Mouse (Mus musculus) gastrocnemius, adult 8-10 months (tissue): ENCODE results near the gene Nr2c2ap. TPM values are rescaled to one million over a fixed set of nuclear protein-coding genes. Genes with fewer than 3 reads are reported as not detected.

Experiments
- DNase-seq, 2 experiments: peaks; one replicate each; pipeline ENCODE4 v3.0.0; 2022; ENCODE audit warnings: low spot score in 2 of 2
- total RNA-seq, 4 experiments: library from RNA; stranded (reverse); gene quantifications; 2 replicates each; pipeline ENCODE4 v1.2.4; 2022

The Nr2c2ap gene
- 1 to 10 TPM; 4.1 to 6.5 (median 4.6) TPM for total RNA-seq

DNA sequence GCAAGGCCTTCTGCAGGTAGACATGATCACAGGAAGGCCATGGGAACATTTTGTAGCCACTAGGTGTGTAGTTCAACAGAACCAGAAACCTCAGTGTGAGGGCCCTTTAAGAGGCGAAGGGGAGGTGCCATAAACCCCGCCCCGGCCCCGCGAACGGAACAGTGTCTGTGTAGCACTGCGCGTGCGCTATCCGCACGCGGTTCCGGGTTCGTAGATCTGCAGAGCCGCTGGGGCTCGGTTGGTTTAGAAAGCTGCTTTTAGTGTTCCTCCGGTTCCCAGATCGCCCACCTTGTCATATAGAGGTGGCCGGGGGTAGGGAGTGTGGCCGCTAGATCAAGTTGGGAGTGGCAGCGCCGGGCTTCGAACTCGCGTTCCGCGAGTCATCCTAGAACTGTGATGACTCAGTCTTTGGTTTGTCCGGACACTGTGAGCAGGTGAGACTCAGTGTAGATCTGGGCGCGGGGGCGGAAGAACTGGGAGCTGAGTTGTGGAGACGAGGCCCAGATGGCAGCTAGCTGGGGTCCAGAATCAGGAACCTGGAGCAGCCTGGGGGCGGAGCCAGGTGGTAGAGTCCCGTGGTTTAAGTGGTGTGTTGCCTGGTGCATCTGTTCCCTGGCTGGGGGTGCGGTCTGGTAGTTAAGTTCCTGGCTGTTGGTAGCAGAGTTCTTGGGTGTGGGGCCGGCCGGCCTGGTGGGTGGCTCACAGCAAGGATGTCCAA lies at the start of gene Nr2c2ap:
Gene Nr2c2ap, plus strand, starts transcription at position 168 of the 718 bp plus-strand sequence.
- DNase-seq = peak; percentile 60 to 74

DNA sequence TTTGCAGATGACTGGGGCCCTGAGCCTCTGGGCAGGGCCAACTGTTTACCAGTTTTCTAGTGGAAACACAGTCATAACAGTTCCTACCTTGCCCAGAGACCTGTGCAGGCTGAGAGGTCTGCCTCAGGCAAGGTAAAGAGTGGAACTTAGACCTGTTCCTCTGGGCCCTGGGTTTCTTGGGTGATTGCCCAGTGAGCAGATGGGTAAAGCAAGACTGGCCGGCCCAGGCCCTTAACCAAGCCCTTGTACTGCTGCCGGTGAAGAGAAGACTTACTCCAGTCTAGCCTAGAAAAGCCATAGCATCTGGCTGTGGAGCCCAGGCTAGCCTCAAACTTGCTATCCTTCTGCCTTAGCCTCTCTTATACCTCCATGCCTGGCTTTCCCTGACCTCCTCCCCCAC lies 49.2 kb upstream of the Nr2c2ap start:
- no peak for DNase-seq

GRCm38 (mm10) chr8:70083285-70083684 lies 47.8 kb upstream of the Nr2c2ap start, which contains the start of gene Hapln4:
TSS of gene Hapln4 (plus strand) at chr8:70083457.
- DNase-seq = peak in 1 of 2 experiments; percentile 18

GRCm38 (mm10) chr8:70084191-70085065 lies 46.7 kb upstream of the Nr2c2ap start:
- no peak for DNase-seq

DNA sequence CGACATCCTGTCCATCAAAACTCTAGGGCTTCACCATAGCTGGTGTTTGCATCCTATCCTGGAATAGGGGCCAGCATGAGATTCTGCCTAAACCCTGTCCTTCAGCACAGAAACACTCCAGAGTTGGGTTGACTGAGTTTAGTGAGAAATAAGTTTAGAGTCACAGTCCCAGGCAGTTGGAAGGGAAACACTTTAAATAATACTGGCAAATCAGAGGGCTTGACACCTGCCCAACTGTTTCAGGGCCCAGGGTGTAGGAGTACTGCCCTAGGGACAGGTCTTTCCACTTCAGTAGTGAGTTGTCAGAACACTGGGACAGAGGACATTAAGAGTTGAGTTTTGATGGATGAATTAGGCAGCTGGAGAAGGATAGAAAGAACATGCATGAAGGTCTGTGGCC lies 45.0 kb upstream of the Nr2c2ap start:
- no peak for DNase-seq

DNA sequence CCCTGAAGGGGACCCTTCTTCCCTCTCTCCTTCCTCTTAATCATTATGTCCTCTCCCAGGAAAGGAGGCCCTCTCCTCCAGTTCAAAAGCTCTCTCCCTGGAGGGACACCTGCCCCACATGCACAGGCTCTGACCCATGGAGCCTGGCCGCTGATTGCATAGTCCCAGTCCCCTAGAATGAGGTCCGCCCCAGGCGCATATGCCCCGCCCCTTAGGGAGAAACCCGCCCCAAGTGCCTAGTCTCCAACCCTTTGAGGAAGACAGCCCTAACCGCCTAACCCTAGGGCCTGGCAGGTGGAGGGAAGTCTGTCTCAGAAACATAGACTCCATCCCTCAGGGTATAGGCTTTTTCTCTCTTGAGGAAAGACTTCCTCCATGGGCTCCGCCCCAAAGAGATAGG lies 43.9 kb upstream of the Nr2c2ap start:
- no peak for DNase-seq

- DNase-seq = peak in 1 of 2 experiments; percentile 15
Measured at GRCm38 (mm10) chr8:70087836-70088650, 43.1 kb upstream of the Nr2c2ap start.

GRCm38 (mm10) chr8:70089296-70089960 lies 41.7 kb upstream of the Nr2c2ap start:
- DNase-seq = no peak

GRCm38 (mm10) chr8:70092786-70093185 lies 38.3 kb upstream of the Nr2c2ap start:
- DNase-seq = no peak

DNA sequence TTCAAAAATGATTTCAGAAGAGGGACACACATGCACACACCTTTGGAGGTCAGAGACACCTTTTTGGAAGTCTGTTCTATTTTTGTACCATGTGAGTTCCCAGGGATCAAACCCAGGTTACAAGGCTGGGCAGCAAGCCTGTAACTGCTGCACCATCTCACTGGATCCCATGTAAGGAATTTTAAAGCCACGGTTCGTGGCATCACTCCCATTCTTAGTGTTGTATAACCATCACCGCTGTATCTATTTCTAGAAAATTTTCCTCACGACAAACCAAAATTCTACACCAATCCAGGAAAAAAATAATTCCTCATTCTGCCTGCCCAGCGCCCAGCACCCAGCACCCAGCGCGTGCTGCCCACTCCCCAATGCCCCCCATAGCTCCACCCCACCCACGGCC lies 31.9 kb upstream of the Nr2c2ap start:
- no peak for DNase-seq

DNA sequence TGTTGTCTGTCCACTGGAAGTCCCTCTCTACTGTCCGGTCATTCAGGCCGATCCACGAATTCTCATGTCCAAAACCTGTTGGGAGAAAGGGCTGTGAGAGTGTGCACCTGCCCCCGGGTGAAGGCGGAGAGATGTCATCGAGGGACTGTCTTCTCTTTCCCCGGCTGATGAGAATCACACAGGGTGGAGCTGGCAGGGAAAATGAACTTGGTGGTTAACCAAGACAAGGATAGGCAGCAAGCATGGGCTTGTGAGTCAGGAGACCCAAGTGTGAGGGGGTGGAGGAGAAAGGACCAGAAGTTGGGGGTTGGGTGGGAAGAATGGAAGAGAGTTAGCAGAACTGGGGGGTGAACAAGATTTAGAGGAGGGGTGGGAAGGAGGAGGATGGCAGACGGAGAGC lies 30.9 kb upstream of the Nr2c2ap start:
- DNase-seq = no peak

DNA sequence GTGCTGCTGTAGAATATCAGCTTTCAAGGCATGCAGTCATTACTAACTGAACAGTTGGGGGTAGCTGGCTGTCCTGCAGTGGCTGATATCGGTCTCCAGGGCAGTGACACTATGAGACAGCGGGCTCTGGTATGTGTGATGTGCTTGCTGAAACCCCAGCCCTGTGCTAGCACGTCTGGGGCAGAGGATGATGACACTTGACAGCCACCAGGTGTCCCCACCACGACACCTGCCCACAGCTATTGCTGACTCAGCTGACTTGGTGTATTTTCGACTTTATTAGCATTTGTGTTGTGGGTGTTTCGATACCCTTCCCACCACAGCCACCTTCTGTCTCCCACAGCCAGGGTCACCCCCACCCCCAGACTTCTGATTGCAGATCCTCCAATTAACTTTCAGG lies 26.6 kb upstream of the Nr2c2ap start:
- no peak for DNase-seq

GRCm38 (mm10) chr8:70104922-70105321 lies 26.2 kb upstream of the Nr2c2ap start:
- no peak for DNase-seq

DNA sequence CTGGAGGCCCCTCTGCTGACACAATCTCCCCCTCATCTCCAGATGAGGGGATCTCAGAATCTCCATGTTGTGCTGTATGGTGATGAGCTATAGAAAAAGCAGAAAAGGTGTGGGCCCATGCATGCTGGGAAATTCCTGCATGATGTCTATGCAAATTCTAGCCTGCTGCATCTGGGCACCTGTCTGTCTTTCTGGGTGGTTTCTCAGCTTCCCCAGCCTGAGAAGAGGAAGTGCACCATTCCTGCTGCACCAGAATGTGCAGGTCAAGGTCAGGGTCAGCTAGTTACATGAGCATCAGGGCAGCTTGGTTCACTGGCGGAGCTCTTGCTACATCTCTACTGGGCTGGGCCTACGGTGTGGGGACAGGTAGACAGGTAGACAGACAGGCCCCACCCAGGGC lies 20.7 kb upstream of the Nr2c2ap start:
- DNase-seq = no peak

- DNase-seq = no peak
Measured at GRCm38 (mm10) chr8:70111192-70111795, 19.8 kb upstream of the Nr2c2ap start.

DNA sequence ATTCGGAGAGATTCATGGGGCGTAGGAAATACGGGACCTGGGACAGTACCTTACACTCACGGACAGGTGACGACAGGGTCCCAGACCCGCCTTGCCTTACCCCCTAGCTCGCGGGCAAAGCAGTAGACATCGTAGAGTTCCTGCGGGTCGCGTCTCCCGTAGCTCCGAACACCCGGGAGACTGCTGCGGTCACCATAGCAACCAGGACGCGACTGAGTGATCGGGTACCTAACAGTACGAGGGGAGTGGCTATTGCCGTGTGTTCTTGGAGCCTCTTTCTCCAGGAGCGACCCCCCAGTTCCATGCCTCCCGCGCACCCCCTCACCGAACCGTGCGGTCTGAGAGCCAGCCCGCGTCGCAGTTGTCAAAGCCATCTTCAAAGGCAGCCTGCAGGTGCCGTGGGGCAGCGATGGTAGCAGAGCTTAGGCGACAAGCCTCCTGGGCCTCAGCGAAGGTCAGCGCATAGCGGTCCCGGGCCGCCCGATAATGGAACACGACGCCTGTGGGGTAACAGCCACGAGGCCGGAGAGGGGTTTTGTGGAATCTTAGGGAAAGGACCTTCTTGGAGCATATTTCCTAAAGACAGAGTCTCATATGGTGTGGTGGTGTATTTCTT lies 18.6 kb upstream of the Nr2c2ap start:
- no peak for DNase-seq

- DNase-seq = no peak
Measured at GRCm38 (mm10) chr8:70114488-70114887, 16.6 kb upstream of the Nr2c2ap start.

DNA sequence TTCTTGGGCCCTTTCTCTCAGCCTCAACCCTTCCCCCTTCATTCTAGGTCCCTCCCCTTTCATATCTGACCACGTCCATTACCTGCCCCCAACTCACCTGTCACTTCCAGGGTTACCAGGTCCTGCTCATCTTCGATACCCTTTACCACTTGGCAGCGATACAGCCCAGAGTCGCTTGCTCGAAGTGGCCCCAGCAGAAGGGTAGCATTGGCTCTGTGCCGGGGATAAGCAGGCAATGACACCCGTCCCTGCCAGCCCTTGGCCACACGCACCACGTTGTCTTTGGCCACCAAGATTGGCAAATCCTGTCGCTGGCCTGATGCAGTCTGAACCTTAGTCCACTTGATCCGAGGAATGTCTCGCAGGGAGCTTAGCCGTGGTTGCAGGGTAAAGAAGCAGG lies 16.2 kb upstream of the Nr2c2ap start:
- no peak for DNase-seq

DNA sequence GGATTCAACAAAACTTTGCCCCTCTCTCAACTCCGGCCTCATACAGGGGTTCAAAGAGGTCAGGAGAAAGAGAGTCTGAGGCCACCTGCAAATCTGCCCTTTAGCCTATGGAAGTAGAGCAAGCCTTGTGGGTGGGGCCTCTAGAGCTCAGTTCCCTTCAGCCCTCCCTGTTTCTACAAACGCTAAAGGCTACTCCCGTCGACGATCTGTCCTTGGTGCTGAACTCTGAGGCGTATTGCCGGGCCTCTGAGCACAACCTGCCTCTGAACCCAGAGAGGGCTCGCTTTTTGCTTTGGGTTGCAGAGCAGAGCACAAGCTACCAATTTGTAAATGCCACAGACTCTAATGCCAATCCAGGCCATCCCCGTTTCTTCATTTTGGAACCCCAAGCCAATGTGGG lies 13.5 kb upstream of the Nr2c2ap start:
- no peak for DNase-seq
